Mouse (Mus musculus) thymus, adult 2 months (tissue): ENCODE measurements around the gene Ldhc.
"Not testable (repeated sequence)": the region's sequence is repeated elsewhere in the genome, so short reads cannot be mapped to it uniquely, and the experiment has no call there.

Source experiments
- CTCF ChIP-seq: fragments of 200-500 bp; IDR thresholded peaks from 2 replicates; pipeline ENCODE4 v1.5.1; 2012; ENCODE audit warnings: mild to moderate bottlenecking, control low read depth, low read length, moderate library complexity, borderline replicate concordance; ENCODE audit not compliant: control insufficient read depth, poor library complexity, insufficient read depth; ENCODE audit errors: extremely low read depth
- POLR2A ChIP-seq: fragments of 200-500 bp; IDR thresholded peaks from 2 replicates; pipeline ENCODE4 v1.6.1; 2012; ENCODE audit warnings: mild to moderate bottlenecking, low read length, control low read depth, moderate library complexity; ENCODE audit not compliant: control insufficient read depth, poor library complexity, insufficient read depth; ENCODE audit errors: extremely low read depth

- not testable (repeated sequence) for TF ChIP-seq CTCF, POLR2A
These were observed 39.9 kb upstream of the Ldhc start for GRCm38 (mm10) chr7:46820876-46821632.
